Mouse (Mus musculus): ENCODE measurements around the gene E330017A01Rik.
A peak's percentile ranks its signal among the peaks of the same experiment; 100 is the strongest.
"Not testable (repeated sequence)": the region's sequence is repeated elsewhere in the genome, so short reads cannot be mapped to it uniquely, and the experiment has no call there.

Gene E330017A01Rik

DNA sequence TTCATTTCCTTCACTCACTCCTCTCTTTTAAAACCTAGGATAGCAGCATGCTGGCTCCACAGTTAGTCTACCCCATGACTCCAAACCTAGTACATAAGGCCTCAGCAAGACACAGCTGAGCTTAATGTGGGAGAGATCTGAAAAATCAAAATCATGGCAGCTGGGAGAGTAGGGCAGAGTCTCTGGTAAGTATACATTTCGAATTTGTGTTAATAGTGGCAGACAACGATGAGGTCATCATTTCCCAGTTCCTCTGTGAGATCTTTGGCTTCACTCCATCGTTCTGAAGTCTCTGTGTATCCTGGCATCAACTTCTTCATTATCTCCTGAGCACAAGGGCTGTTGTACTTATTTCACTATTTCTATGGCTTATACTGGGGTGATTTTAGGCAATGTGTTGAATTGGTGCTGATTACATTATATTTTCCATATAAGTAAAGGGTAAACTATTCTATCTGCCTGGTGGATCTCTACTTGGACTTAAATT is at the start of gene E330017A01Rik:
Gene E330017A01Rik (minus strand): TSS at position 51 of the 487 bp plus-strand sequence.
- DNase-seq (ENCODE audit: low read depth): no peak

- DNase-seq (ENCODE audit: low read depth): peak; percentile 66
Observed at GRCm38 (mm10) chr16:58685548-58686537, 47.3 kb upstream of the E330017A01Rik start.

- peak; percentile 50 for DNase-seq (ENCODE audit: low read depth)
Observed at GRCm38 (mm10) chr16:58684537-58684936, 46.0 kb upstream of the E330017A01Rik start.

GRCm38 (mm10) chr16:58683911-58684310 is 45.4 kb upstream of the E330017A01Rik start:
- DNase-seq (ENCODE audit: low read depth): no peak

- no peak for DNase-seq (ENCODE audit: low read depth)
Observed at GRCm38 (mm10) chr16:58682870-58683269, 44.3 kb upstream of the E330017A01Rik start.

DNA sequence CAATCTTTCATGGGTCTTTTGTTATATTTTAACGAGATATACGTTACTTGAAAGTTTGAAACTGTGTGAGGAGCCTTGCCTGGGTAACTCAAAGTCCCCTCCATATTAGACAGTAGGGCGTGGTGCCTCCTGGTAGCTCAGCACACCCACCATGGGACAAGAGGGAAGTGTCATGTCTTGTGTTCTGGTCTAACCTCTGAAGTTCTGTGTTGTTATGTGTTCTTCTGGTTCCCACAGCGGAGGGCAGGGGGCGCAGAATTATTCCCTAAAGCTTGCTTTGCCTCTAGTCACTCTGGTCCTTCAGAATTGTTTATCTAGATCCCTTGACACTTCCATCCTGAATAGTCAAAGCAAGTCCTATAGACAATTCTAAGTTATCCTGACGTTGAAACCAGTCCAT is 43.5 kb upstream of the E330017A01Rik start:
- DNase-seq (ENCODE audit: low read depth): no peak

- DNase-seq (ENCODE audit: low read depth): peak; percentile 59
Observed at GRCm38 (mm10) chr16:58678660-58679059, 40.1 kb upstream of the E330017A01Rik start.

GRCm38 (mm10) chr16:58677491-58677890 is 39.0 kb upstream of the E330017A01Rik start:
- no peak for DNase-seq (ENCODE audit: low read depth)

- no peak for DNase-seq (ENCODE audit: low read depth)
Observed at GRCm38 (mm10) chr16:58676633-58677032, 38.1 kb upstream of the E330017A01Rik start.

- no peak for DNase-seq (ENCODE audit: low read depth)
Observed at GRCm38 (mm10) chr16:58676156-58676555, 37.6 kb upstream of the E330017A01Rik start.

DNA sequence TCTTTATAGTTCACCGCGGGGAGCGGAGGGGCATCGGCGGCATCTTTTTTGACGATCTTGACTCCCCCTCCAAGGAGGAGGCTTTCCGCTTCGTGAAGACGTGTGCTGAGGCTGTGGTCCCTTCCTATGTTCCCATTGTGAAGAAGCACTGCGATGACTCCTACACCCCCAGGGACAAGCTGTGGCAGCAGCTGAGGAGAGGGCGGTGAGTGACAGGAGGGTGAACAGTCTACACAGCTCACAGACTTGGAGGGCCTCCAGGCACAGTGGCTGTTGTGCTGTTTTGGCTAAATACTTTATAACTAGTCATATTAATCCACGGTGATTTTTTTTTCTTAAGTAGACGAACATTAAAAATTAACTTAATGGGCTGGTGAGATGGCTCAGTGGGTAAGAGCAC is 36.7 kb upstream of the E330017A01Rik start:
- DNase-seq (ENCODE audit: low read depth): no peak

DNA sequence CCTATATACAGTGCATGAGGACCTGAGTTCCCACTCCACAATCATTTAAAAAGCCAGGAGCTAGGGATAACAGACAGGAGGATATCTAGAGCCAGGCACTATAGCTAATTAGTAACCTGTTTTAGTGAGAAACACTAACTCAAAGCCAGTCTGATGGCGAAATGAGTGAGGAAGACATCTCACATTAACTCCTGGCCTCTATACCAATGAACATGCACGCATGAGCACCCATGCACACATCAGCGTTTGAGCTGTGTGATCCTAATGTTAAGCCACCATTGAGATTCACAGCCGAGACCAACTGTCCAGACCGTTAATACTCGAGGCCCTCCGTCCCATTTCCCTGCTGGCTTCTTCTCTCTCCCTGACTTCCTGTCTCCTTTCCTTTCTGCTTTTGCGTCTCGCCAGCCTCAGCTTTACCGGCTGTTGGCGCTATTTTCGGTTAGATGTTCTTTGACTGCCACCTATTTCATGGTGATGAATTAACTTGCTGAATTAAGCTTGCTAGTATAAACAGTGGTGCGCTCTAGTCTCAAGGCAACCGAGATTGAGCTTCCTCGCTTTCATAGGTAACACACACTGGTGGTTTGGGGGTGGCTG is 35.4 kb upstream of the E330017A01Rik start:
- no peak for DNase-seq (ENCODE audit: low read depth)

GRCm38 (mm10) chr16:58672396-58672795 is 33.9 kb upstream of the E330017A01Rik start:
- no peak for DNase-seq (ENCODE audit: low read depth)

GRCm38 (mm10) chr16:58671212-58671985 is 32.9 kb upstream of the E330017A01Rik start:
- no peak for DNase-seq (ENCODE audit: low read depth)

DNA sequence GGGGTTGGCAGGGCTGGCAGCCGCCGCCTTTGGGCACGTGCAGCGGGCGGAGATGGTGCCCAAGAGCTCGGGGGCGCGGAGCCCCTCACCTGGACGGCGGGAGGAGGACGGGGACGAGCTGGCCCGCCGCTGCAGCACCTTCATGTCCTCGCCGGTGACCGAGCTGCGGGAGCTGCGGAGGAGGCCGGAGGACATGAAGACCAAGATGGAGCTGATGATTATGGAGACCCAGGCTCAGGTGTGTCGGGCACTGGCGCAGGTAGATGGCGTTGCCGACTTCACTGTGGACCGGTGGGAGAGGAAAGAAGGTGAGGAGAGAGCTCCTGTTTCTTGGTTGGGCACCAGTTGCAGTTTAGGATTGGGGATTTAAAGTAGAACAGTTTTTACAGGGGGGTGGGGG is 32.1 kb upstream of the E330017A01Rik start:
- DNase-seq (ENCODE audit: low read depth): peak; percentile 50

GRCm38 (mm10) chr16:58669917-58670630 is 31.5 kb upstream of the E330017A01Rik start, which contains the start of gene Cpox:
Cpox (plus strand) TSS chr16:58670292.
- peak; percentile 86 for DNase-seq (ENCODE audit: low read depth)

DNA sequence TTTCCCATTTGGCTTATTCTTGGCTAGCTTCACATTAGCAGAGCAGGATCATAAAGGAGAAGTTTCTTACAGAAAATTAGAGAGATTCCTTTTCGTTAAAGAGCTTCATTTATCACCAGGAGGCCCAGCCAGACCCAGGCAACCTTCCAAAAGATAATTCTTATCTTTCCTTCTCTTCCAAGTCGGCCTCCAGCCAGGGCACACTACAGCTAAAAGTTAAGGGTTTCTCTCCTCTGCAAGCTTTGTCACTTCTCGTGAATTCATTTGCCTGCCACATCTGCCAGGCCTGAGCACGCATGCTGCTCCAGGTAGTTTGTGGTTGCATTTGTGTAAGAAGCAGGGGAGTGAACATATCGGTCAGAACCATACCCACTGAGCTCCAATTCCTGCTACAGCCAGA is 30.7 kb upstream of the E330017A01Rik start:
- no peak for DNase-seq (ENCODE audit: low read depth)

GRCm38 (mm10) chr16:58668586-58668985 is 30.0 kb upstream of the E330017A01Rik start:
- DNase-seq (ENCODE audit: low read depth): no peak

DNA sequence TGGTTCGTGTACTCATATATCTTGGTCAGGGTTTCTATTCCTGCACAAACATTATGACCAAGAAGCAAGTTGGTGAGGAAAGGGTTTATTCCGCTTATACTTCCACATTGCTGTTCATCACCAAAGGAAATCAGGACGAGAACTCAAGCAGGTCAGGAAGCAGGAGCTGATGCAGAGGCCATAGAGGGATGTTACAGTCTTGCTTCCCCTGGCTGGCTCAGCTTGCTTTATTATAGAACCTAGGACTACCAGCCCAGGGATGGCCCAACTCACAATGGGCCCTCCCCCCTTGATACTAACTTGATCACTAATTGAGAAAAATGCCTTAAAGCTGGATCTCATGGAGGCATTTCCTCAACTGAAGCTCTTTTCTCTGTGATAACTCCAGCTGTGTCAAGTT is 28.1 kb upstream of the E330017A01Rik start:
- not testable (repeated sequence) for DNase-seq (ENCODE audit: low read depth)

GRCm38 (mm10) chr16:58665137-58665536 is 26.6 kb upstream of the E330017A01Rik start:
- not testable (repeated sequence) for DNase-seq (ENCODE audit: low read depth)

GRCm38 (mm10) chr16:58663816-58664215 is 25.3 kb upstream of the E330017A01Rik start:
- no peak for DNase-seq (ENCODE audit: low read depth)
